Mouse (Mus musculus) bone marrow, adult 2 months (tissue): ENCODE measurements around the gene Cdyl.

Experiments
- CTCF ChIP-seq: fragments of 200-500 bp; IDR thresholded peaks from 2 replicates; pipeline ENCODE4 v1.5.1; 2011; ENCODE audit warnings: low read length, control low read depth; ENCODE audit not compliant: control insufficient read depth, insufficient read depth
- POLR2A ChIP-seq: fragments of 200-500 bp; IDR thresholded peaks from 2 replicates; pipeline ENCODE4 v1.6.1; 2011; ENCODE audit warnings: low read depth, mild to moderate bottlenecking, control low read depth, low read length, borderline replicate concordance; ENCODE audit not compliant: control insufficient read depth

GRCm38 (mm10) chr13:35624831-35625230, 34.8 kb upstream of the Cdyl start:
- no peak for TF ChIP-seq CTCF
- no peak for TF ChIP-seq POLR2A
